Mouse (Mus musculus): ENCODE measurements around the gene Alox5.

Gene Alox5

GRCm38 (mm10) chr6:116416000-116416552 lies 44.9 kb downstream of the Alox5 start:
- DNase-seq = no peak

- no peak for DNase-seq
These were observed 45.8 kb downstream of the Alox5 start for GRCm38 (mm10) chr6:116415126-116415676.

- no peak for DNase-seq
These were observed 48.2 kb downstream of the Alox5 start for GRCm38 (mm10) chr6:116412546-116413325.

GRCm38 (mm10) chr6:116411716-116412115 lies 49.3 kb downstream of the Alox5 start:
- DNase-seq = no peak

GRCm38 (mm10) chr6:116410436-116410835 lies 50.5 kb downstream of the Alox5 start:
- no peak for DNase-seq

- no peak for DNase-seq
These were observed 52.9 kb downstream of the Alox5 start for GRCm38 (mm10) chr6:116407956-116408657.

GRCm38 (mm10) chr6:116407216-116407615 lies 53.8 kb downstream of the Alox5 start:
- no peak for DNase-seq

GRCm38 (mm10) chr6:116406680-116407079 lies 54.3 kb downstream of the Alox5 start:
- no peak for DNase-seq

GRCm38 (mm10) chr6:116406152-116406551 lies 54.8 kb downstream of the Alox5 start:
- DNase-seq = no peak

- no peak for DNase-seq
These were observed 55.3 kb downstream of the Alox5 start for GRCm38 (mm10) chr6:116405715-116406114.

- no peak for DNase-seq
These were observed 55.7 kb downstream of the Alox5 start for GRCm38 (mm10) chr6:116405243-116405642.

- DNase-seq = no peak
These were observed 58.6 kb downstream of the Alox5 start for GRCm38 (mm10) chr6:116402426-116402825.

- DNase-seq = no peak
These were observed 59.1 kb downstream of the Alox5 start for GRCm38 (mm10) chr6:116401746-116402423.

- no peak for DNase-seq
These were observed 62.8 kb downstream of the Alox5 start for GRCm38 (mm10) chr6:116398136-116398535.

GRCm38 (mm10) chr6:116397621-116398020 lies 63.4 kb downstream of the Alox5 start:
- DNase-seq = no peak

GRCm38 (mm10) chr6:116394916-116395648 lies 65.9 kb downstream of the Alox5 start:
- no peak for DNase-seq

- no peak for DNase-seq
These were observed 71.5 kb downstream of the Alox5 start for GRCm38 (mm10) chr6:116389481-116389880.

GRCm38 (mm10) chr6:116388068-116388467 lies 72.9 kb downstream of the Alox5 start:
- no peak for DNase-seq

GRCm38 (mm10) chr6:116386506-116386905 lies 74.5 kb downstream of the Alox5 start:
- DNase-seq = no peak

GRCm38 (mm10) chr6:116386045-116386415 lies 74.9 kb downstream of the Alox5 start:
- no peak for DNase-seq

- DNase-seq = no peak
These were observed 75.6 kb downstream of the Alox5 start for GRCm38 (mm10) chr6:116385194-116386044.
